Mouse (Mus musculus): Measurements from ENCODE around the gene Stk10. TPM values are rescaled to one million over a fixed set of nuclear protein-coding genes. Genes with fewer than 3 reads are reported as not detected.
A peak's percentile ranks its signal among the peaks of the same experiment; 100 is the strongest.
"Not testable (repeated sequence)": the region's sequence is repeated elsewhere in the genome, so short reads cannot be mapped to it uniquely, and the experiment has no call there.

The Stk10 gene
- polyA plus RNA-seq, 1 experiment from 2014 or later: 3.2 TPM

- Histone ChIP-seq H3K4me3 (no peak overlapping the region), H3K27me3 (replicated peaks) (no peaks in the 10 kb centered on the region), H3K9ac (no peak overlapping the region), H3K27ac (ENCODE audit: poor library complexity, severe bottlenecking) (no peak overlapping the region), H3K9me3 (replicated peaks) (no peaks in the 10 kb centered on the region), H3K36me3 (peaks cover 18% of the 10 kb centered on the region), H3K4me1 (replicated peaks) (peaks cover 6% of the 10 kb centered on the region; the same call in 1 of the 2 replicates), H3K4me2 (no peak overlapping the region)
- no peak for ATAC-seq (ENCODE audit: insufficient number of reproducible peaks, low FRiP score)
- 93% methylated on average over 2 of the region's 2 CpGs for WGBS
Observed at GRCm38 (mm10) chr11:32503711-32504110, 29.4 kb upstream of the Stk10 start.

GRCm38 (mm10) chr11:32505091-32505739, 27.9 kb upstream of the Stk10 start:
- WGBS: 63% methylated on average over 7 of the region's 7 CpGs
- H3K4me2 ChIP-seq: no peak overlapping the region
- H3K9me3 ChIP-seq (replicated peaks): no peaks in the 10 kb centered on the region
- H3K36me3 ChIP-seq: peaks cover 8% of the 10 kb centered on the region; the same call in 1 of the 2 replicates
- H3K27me3 ChIP-seq (replicated peaks): no peaks in the 10 kb centered on the region
- peaks cover 6% of the 10 kb centered on the region; the same call in 1 of the 2 replicates for H3K4me1 ChIP-seq (replicated peaks)
- no peak overlapping the region for H3K4me3 ChIP-seq
- ATAC-seq (ENCODE audit: insufficient number of reproducible peaks, low FRiP score): no peak
- 0 out of 2 replicates have a peak overlapping the region, but pooled peaks have one; percentile 11 for H3K9ac ChIP-seq
- no peak overlapping the region for H3K27ac ChIP-seq (ENCODE audit: poor library complexity, severe bottlenecking)

- Histone ChIP-seq H3K27ac (ENCODE audit: poor library complexity, severe bottlenecking) (no peak overlapping the region), H3K36me3 (peaks cover 3% of the 10 kb centered on the region), H3K27me3 (replicated peaks) (no peaks in the 10 kb centered on the region), H3K4me3 (no peak overlapping the region), H3K4me2 (no peak overlapping the region), H3K9ac (no peak overlapping the region), H3K4me1 (replicated peaks) (peaks cover 5% of the 10 kb centered on the region; the same call in 1 of the 2 replicates), H3K9me3 (replicated peaks) (no peaks in the 10 kb centered on the region)
- no peak for ATAC-seq (ENCODE audit: insufficient number of reproducible peaks, low FRiP score)
- 67% methylated on average over 1 of the region's 1 CpGs for WGBS
Observed at GRCm38 (mm10) chr11:32510930-32511329, 22.2 kb upstream of the Stk10 start.

GRCm38 (mm10) chr11:32514853-32515252, 18.3 kb upstream of the Stk10 start:
- not testable (repeated sequence) for H3K9ac ChIP-seq; H3K4me3 ChIP-seq; H3K27ac ChIP-seq (ENCODE audit: poor library complexity, severe bottlenecking); H3K4me1 ChIP-seq (replicated peaks); H3K9me3 ChIP-seq (replicated peaks); ATAC-seq (ENCODE audit: insufficient number of reproducible peaks, low FRiP score); H3K27me3 ChIP-seq (replicated peaks); H3K4me2 ChIP-seq
- WGBS: 85% methylated on average over 5 of the region's 5 CpGs
- peaks cover 23% of the 10 kb centered on the region for H3K36me3 ChIP-seq

- Histone ChIP-seq H3K27me3 (replicated peaks) (no peaks in the 10 kb centered on the region), H3K4me1 (replicated peaks) (peaks cover 5% of the 10 kb centered on the region; the same call in 1 of the 2 replicates), H3K9me3 (replicated peaks) (no peaks in the 10 kb centered on the region), H3K9ac (no peak overlapping the region), H3K36me3 (peaks cover 30% of the 10 kb centered on the region), H3K27ac (ENCODE audit: poor library complexity, severe bottlenecking) (no peak overlapping the region), H3K4me3 (no peak overlapping the region), H3K4me2 (no peak overlapping the region)
- no peak for ATAC-seq (ENCODE audit: insufficient number of reproducible peaks, low FRiP score)
- 87% methylated on average over 12 of the region's 12 CpGs for WGBS
Observed at GRCm38 (mm10) chr11:32516091-32516490, 17.0 kb upstream of the Stk10 start.

GRCm38 (mm10) chr11:32516916-32517712, 16.0 kb upstream of the Stk10 start:
- Histone ChIP-seq H3K4me1 (replicated peaks) (no peaks in the 10 kb centered on the region), H3K9me3 (replicated peaks) (no peaks in the 10 kb centered on the region), H3K27me3 (replicated peaks) (no peaks in the 10 kb centered on the region), H3K4me3 (no peak overlapping the region), H3K36me3 (peaks cover 30% of the 10 kb centered on the region), H3K27ac (ENCODE audit: poor library complexity, severe bottlenecking) (no peak overlapping the region), H3K9ac (no peak overlapping the region), H3K4me2 (no peak overlapping the region)
- 79% methylated on average over 8 of the region's 8 CpGs for WGBS
- ATAC-seq (ENCODE audit: insufficient number of reproducible peaks, low FRiP score): no peak

GRCm38 (mm10) chr11:32518770-32519169, 14.3 kb upstream of the Stk10 start:
- Histone ChIP-seq H3K9me3 (replicated peaks) (no peaks in the 10 kb centered on the region), H3K27me3 (replicated peaks) (no peaks in the 10 kb centered on the region), H3K4me1 (replicated peaks) (no peaks in the 10 kb centered on the region), H3K4me2 (no peak overlapping the region), H3K27ac (ENCODE audit: poor library complexity, severe bottlenecking) (no peak overlapping the region), H3K4me3 (no peak overlapping the region), H3K36me3 (peaks cover 34% of the 10 kb centered on the region), H3K9ac (no peak overlapping the region)
- WGBS: 82% methylated on average over 4 of the region's 4 CpGs
- ATAC-seq (ENCODE audit: insufficient number of reproducible peaks, low FRiP score): no peak

GRCm38 (mm10) chr11:32519354-32519753, 13.8 kb upstream of the Stk10 start:
- no peak for ATAC-seq (ENCODE audit: insufficient number of reproducible peaks, low FRiP score)

GRCm38 (mm10) chr11:32521246-32521645, 11.9 kb upstream of the Stk10 start:
- H3K4me3 ChIP-seq: no peak overlapping the region
- H3K27me3 ChIP-seq (replicated peaks): no peaks in the 10 kb centered on the region
- ATAC-seq (ENCODE audit: insufficient number of reproducible peaks, low FRiP score): no peak
- no peak overlapping the region for H3K27ac ChIP-seq (ENCODE audit: poor library complexity, severe bottlenecking)
- no peaks in the 10 kb centered on the region for H3K9me3 ChIP-seq (replicated peaks)
- no peak overlapping the region for H3K9ac ChIP-seq
- 83% methylated on average over 2 of the region's 2 CpGs for WGBS
- H3K4me2 ChIP-seq: no peak overlapping the region
- no peaks in the 10 kb centered on the region for H3K4me1 ChIP-seq (replicated peaks)
- H3K36me3 ChIP-seq: peaks cover 35% of the 10 kb centered on the region

More at GRCm38 (mm10) chr11:32519354-32519753, 13.8 kb upstream of the Stk10 start:
- no peaks in the 10 kb centered on the region for H3K27me3 ChIP-seq (replicated peaks)
- H3K4me2 ChIP-seq: no peak overlapping the region
- H3K9me3 ChIP-seq (replicated peaks): no peaks in the 10 kb centered on the region
- H3K36me3 ChIP-seq: peaks cover 38% of the 10 kb centered on the region
- no peak overlapping the region for H3K9ac ChIP-seq
- H3K4me3 ChIP-seq: no peak overlapping the region
- no peak overlapping the region for H3K27ac ChIP-seq (ENCODE audit: poor library complexity, severe bottlenecking)
- H3K4me1 ChIP-seq (replicated peaks): no peaks in the 10 kb centered on the region
- WGBS: 70% methylated on average over 1 of the region's 1 CpGs

- WGBS: 82% methylated on average over 11 of the region's 11 CpGs
- no peak overlapping the region for H3K9ac ChIP-seq
- H3K4me2 ChIP-seq: no peak overlapping the region
- no peaks in the 10 kb centered on the region for H3K4me1 ChIP-seq (replicated peaks)
- no peak overlapping the region for H3K4me3 ChIP-seq
- no peak overlapping the region for H3K27ac ChIP-seq (ENCODE audit: poor library complexity, severe bottlenecking)
- no peaks in the 10 kb centered on the region for H3K9me3 ChIP-seq (replicated peaks)
- no peaks in the 10 kb centered on the region for H3K27me3 ChIP-seq (replicated peaks)
- peaks cover 23% of the 10 kb centered on the region for H3K36me3 ChIP-seq
- ATAC-seq (ENCODE audit: insufficient number of reproducible peaks, low FRiP score): no peak
Observed at GRCm38 (mm10) chr11:32524122-32524920, 8.8 kb upstream of the Stk10 start.

- WGBS: 85% methylated on average over 4 of the region's 4 CpGs
Observed at GRCm38 (mm10) chr11:32527006-32527405, 6.1 kb upstream of the Stk10 start.

More at GRCm38 (mm10) chr11:32527006-32527405, 6.1 kb upstream of the Stk10 start:
- no peaks in the 10 kb centered on the region for H3K9me3 ChIP-seq (replicated peaks)
- peaks cover 11% of the 10 kb centered on the region; the same call in 1 of the 2 replicates for H3K36me3 ChIP-seq
- no peak overlapping the region for H3K9ac ChIP-seq
- H3K27ac ChIP-seq (ENCODE audit: poor library complexity, severe bottlenecking): no peak overlapping the region
- no peak for ATAC-seq (ENCODE audit: insufficient number of reproducible peaks, low FRiP score)
- no peaks in the 10 kb centered on the region; the same call in 1 of the 2 replicates for H3K4me1 ChIP-seq (replicated peaks)
- no peak overlapping the region for H3K4me2 ChIP-seq
- H3K4me3 ChIP-seq: no peak overlapping the region
- H3K27me3 ChIP-seq (replicated peaks): no peaks in the 10 kb centered on the region

All from heart, embryonic 12.5 days (tissue).